Mouse (Mus musculus): ENCODE results near the gene Hcrt. TPM values are rescaled to one million over a fixed set of nuclear protein-coding genes. Genes with fewer than 3 reads are reported as not detected.
A peak's percentile ranks its signal among the peaks of the same experiment; 100 is the strongest.

Gene Hcrt
- polyA plus RNA-seq, 1 experiment, result not detected

- no peak for DNase-seq (ENCODE audit: low read depth)
Measured at GRCm38 (mm10) chr11:100767871-100768270, 5.1 kb upstream of the Hcrt start.

DNA sequence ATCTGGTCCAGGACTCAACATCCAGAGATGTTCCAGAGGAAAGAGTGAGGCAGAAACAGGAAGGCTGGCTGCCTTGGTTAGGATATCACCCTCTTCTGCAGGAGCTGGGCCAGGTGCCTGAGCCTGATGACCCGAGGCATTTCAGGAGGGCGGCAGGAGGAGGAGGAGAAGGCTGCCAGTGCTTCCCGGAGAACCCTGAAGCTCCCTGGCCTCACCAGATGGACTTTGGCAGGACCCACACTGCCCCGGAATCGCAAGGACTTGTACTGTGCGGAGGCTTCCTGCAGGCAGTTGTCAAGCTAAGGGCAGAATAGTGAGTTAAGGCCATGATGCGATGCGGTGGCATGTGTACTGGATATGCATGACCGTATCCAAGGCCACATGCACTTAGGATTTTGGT is 4.0 kb upstream of the Hcrt start:
- DNase-seq (ENCODE audit: low read depth), result no peak

- DNase-seq (ENCODE audit: low read depth), result no peak
Measured at GRCm38 (mm10) chr11:100761547-100762045, 1.1 kb downstream of the Hcrt start.

GRCm38 (mm10) chr11:100759611-100760233 is 3.0 kb downstream of the Hcrt start, which contains the start of gene Kcnh4:
Gene Kcnh4, minus strand, starts transcription at chr11:100759942.
- DNase-seq (ENCODE audit: low read depth), result no peak

- DNase-seq (ENCODE audit: low read depth), result no peak
Measured at GRCm38 (mm10) chr11:100758707-100759610, 3.8 kb downstream of the Hcrt start.

DNA sequence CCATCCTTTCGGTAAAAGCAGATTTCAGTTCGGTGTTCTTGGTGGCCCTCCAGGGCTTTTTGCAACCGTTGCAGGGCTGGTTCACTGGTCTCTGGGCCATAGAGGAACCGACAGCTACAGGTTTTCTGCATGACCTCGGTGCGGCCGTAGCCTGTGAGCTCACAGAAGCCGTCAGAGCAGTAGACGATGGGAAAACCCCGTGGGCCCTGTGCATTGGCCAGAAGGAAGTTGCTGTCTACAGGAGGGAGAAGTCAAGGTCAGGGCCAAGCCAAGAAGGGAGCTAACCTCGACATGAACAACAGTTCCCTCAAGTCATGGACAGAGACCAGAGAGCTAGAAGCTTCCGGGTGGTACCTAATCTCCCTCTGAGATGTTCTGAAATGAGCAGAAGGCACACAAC is 5.2 kb downstream of the Hcrt start:
- no peak for DNase-seq (ENCODE audit: low read depth)

DNA sequence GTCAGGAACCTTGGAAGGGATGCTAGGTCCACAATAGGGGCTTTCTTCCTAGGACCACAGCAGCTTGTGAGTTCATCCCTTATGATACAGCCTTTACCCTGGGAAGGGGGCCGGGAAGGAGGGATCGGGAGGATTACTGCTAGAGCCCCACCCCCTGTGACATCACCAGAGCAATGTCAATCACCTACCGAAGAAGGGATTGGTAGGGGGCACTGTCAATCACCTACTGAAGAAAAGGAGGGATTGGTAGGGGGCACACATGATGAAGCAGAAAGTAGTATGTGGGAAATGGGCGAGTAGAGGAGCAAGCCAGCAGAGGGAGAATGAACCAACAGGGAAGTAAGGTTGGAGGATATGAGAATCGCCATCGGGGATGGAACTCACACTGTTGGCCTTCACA is 6.3 kb downstream of the Hcrt start:
- DNase-seq (ENCODE audit: low read depth), result no peak

GRCm38 (mm10) chr11:100754693-100755057 is 8.1 kb downstream of the Hcrt start:
- no peak for DNase-seq (ENCODE audit: low read depth)

- no peak for DNase-seq (ENCODE audit: low read depth)
Measured at GRCm38 (mm10) chr11:100754021-100754692, 8.6 kb downstream of the Hcrt start.

- DNase-seq (ENCODE audit: low read depth), result no peak
Measured at GRCm38 (mm10) chr11:100752294-100752693, 10.4 kb downstream of the Hcrt start.

- no peak for DNase-seq (ENCODE audit: low read depth)
Measured at GRCm38 (mm10) chr11:100750127-100750526, 12.6 kb downstream of the Hcrt start.

DNA sequence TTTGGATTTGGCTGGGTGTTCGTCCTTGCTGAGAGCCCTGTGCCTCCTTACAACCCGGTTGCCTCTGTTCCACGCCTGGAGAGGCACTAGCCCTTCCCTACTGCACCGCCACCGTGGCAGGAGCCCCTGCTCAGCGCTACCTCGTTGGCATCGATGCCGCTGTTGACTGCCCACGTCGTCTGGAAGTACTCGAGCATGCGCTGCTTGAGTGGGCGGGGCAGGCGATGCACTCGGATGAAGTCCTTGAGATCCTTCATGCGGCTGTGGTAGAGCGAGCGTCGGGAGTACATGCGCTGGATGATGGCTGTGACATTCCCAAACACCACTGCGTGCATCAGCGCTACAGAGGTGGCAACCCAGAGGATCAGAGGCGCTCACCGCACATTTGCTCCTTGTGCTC is 13.3 kb downstream of the Hcrt start:
- DNase-seq (ENCODE audit: low read depth), result no peak

DNA sequence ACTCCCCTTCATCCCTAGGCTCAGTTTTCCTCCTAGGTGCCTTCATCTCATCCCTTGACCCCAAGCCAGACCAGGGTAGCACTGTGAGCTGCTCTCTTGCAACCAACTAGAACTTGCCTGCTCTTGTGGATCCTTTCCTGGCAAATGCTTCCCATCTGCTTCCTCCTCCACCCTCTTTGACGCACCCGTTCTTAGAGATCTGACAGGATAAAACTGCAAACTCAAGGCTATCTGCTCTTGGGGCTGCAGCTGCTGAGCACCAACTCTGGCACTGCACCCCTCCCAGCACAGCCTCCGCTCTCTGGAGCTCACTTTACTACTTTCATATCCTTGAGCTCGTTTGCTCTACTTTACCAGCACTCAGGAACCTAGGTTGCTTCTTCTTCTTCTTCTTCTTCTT is 14.1 kb downstream of the Hcrt start:
- no peak for DNase-seq (ENCODE audit: low read depth)

- DNase-seq (ENCODE audit: low read depth), result no peak
Measured at GRCm38 (mm10) chr11:100747114-100747513, 15.6 kb downstream of the Hcrt start.

GRCm38 (mm10) chr11:100746546-100746945 is 16.2 kb downstream of the Hcrt start:
- DNase-seq (ENCODE audit: low read depth), result no peak

DNA sequence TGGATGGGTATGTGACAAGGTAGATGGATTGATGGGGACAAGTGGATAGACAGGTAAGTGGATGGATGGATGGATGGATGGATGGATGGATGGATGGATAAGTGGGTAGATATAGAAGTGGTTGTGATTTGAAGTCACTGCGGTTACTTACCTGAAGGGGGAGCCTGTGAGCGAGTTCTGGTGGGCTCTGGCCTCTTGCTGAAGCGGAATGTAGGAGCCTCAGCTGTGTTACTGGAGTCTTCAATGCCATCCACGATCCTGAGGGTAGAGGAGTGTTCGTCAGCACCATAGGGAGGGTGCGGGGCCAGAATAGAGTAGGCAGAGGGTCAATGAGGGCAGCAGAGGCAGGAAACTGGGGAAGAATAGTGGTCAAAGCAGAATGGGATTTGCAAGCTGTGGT is 17.6 kb downstream of the Hcrt start:
- no peak for DNase-seq (ENCODE audit: low read depth)

- no peak for DNase-seq (ENCODE audit: low read depth)
Measured at GRCm38 (mm10) chr11:100741348-100741747, 21.4 kb downstream of the Hcrt start.

DNA sequence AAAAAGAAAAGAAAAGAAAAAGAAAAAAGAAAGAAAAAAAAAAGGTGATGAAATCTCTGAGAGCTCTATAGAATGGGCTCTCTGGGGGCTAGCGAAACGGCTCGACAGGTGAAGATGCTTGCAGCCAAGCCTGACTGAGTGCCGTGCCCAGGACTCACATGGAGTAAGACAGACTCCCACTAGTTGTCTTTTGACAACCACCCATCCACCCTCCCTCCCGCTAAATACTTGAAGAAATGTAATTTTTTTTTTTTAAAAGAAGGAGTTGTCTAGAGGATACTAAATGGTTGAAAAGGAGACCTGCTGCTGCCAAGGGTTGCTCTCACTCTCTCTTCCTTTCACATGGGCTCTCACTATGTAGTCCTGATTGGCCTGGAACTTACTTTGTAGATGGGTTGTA is 24.0 kb downstream of the Hcrt start:
- no peak for DNase-seq (ENCODE audit: low read depth)

DNA sequence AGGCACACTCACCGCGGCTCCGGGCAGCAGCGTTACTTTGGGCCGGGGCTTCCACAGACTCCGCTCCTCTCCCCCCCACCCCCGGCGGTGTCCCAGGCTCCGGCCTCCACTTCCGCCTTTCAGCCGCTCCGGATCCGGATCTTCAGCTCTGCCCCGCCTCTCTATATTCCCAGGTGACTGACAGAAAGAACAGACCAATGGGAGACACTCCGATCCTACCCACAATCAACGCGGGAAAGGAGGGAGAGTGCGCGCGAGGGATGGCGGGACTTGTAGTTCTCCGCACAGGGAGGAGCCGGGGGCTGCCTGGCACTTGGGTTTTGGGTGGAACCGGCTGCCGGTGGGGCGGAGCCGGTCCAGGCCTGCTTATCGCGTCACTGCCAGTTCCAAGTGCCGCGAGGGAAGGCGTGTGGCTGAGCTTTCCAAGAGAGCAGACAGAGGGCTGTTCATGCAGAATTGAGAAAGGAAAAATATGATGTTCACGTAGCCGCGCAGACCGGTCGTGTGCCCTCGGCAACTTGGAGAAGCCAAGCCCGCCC is 24.6 kb downstream of the Hcrt start, which contains the start of gene Rab5c:
Rab5c (minus strand) TSS at position 150 of the 539 bp plus-strand sequence.
- DNase-seq (ENCODE audit: low read depth), result peak; percentile 87

GRCm38 (mm10) chr11:100737105-100737733 is 25.5 kb downstream of the Hcrt start:
- DNase-seq (ENCODE audit: low read depth), result no peak

DNA sequence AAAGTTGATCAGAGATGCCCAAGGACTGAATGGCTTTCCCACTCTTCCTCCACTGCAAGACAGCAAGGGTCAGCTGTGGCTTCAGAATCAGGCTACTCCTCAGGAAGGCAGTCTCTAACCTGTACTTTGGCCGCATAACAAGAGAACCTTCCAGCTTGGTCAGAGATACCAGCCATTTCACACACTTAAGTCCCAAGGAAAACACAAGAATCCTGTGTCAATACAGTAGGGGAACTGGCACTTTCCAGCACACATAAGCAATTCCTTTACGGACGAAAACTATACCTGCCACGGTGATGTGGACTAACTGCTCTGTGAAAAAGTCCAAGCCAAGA is 26.0 kb downstream of the Hcrt start:
- no peak for DNase-seq (ENCODE audit: low read depth)

Measured in gonadal fat pad, adult 2 months (tissue).